Mouse (Mus musculus) spleen, adult 2 months (tissue): ENCODE results near the gene Cops2. TPM values are rescaled to one million over a fixed set of nuclear protein-coding genes. Genes with fewer than 3 reads are reported as not detected.

Source experiments
- DNase-seq, 2 experiments: peaks; one replicate each; pipeline versions ENCODE4 v3.0.0 to v3.0.0-alpha.2; 2012 to 2021; ENCODE audit warnings: low spot score in 2 of 2, low read depth in 1 of 2
- H3K27ac ChIP-seq: fragments of 200-500 bp; 2 replicates; pipeline ENCODE4 v1.5.1; 2012; ENCODE audit warnings: low read length, inconsistent platforms; ENCODE audit not compliant: insufficient read depth
- H3K27me3 ChIP-seq: fragments of 200-500 bp; 2 replicates; pipeline ENCODE4 v1.6.1; 2012; ENCODE audit warnings: mild to moderate bottlenecking, moderate library complexity, low read length, inconsistent platforms; ENCODE audit not compliant: control insufficient read depth, insufficient read depth
- H3K36me3 ChIP-seq: fragments of 200-500 bp; 2 replicates; pipeline ENCODE4 v1.6.1; 2012; ENCODE audit warnings: mild to moderate bottlenecking, low read length, inconsistent platforms; ENCODE audit not compliant: control insufficient read depth, insufficient read depth
- H3K4me1 ChIP-seq: fragments of 200-500 bp; 2 replicates; pipeline ENCODE4 v1.6.1; 2011; ENCODE audit warnings: inconsistent platforms; ENCODE audit not compliant: control insufficient read depth, insufficient read depth, insufficient read length
- H3K4me3 ChIP-seq: fragments of 200-500 bp; 2 replicates; pipeline ENCODE4 v1.5.1; 2011; ENCODE audit warnings: mild to moderate bottlenecking, inconsistent platforms; ENCODE audit not compliant: insufficient read depth, insufficient read length; ENCODE audit errors: extremely low read depth
- CTCF ChIP-seq: fragments of 200-500 bp; IDR thresholded peaks from 2 replicates; pipeline ENCODE4 v1.5.1; 2011; ENCODE audit warnings: mild to moderate bottlenecking, inconsistent platforms; ENCODE audit not compliant: insufficient read depth, insufficient read length, insufficient replicate concordance; ENCODE audit errors: extremely low read depth
- POLR2A ChIP-seq: fragments of 200-500 bp; IDR thresholded peaks from 2 replicates; pipeline ENCODE4 v1.6.1; 2011; ENCODE audit warnings: low read depth, low read length, inconsistent platforms
- WGBS: fragments of 180-500 bp; shearing (Covaris S2); methylation state at CpG from one replicate; pipeline ENCODE4 v1.1.7; 2018; 5-methylcytosine and 5-hydroxymethylcytosine counted together
- polyA plus RNA-seq: library from polyadenylated mRNA; depleted of rRNA; stranded (reverse); fragments of >200 nt; gene quantifications from 2 replicates; pipeline ENCODE4 v1.2.3, GENCODE M21; 2012

The Cops2 gene
- polyA plus RNA-seq, 1 experiment = 2.1 TPM

- Histone ChIP-seq H3K36me3 (peaks cover 5% of the 10 kb centered on the region), H3K27me3 (no peaks in the 10 kb centered on the region), H3K4me1 (no peaks in the 10 kb centered on the region), H3K4me3 (no peak overlapping the region), H3K27ac (no peak overlapping the region)
- TF ChIP-seq CTCF = no peak
- no peak for TF ChIP-seq POLR2A
- 50% methylated on average over 4 of the region's 4 CpGs for WGBS
- DNase-seq = no peak
Measured at GRCm38 (mm10) chr2:125826201-125826600, 32.7 kb downstream of the Cops2 start.

GRCm38 (mm10) chr2:125820397-125820796 is 38.5 kb downstream of the Cops2 start:
- Histone ChIP-seq H3K36me3 (no peaks in the 10 kb centered on the region), H3K4me1 (no peaks in the 10 kb centered on the region), H3K27me3 (no peaks in the 10 kb centered on the region), H3K4me3 (no peak overlapping the region), H3K27ac (no peak overlapping the region)
- DNase-seq = no peak
- 91% methylated on average over 4 of the region's 4 CpGs for WGBS
- TF ChIP-seq CTCF = no peak
- no peak for TF ChIP-seq POLR2A

GRCm38 (mm10) chr2:125813972-125814595 is 44.9 kb downstream of the Cops2 start:
- TF ChIP-seq CTCF (no peak), POLR2A (no peak)
- Histone ChIP-seq H3K36me3 (no peaks in the 10 kb centered on the region), H3K4me1 (no peaks in the 10 kb centered on the region), H3K27me3 (no peaks in the 10 kb centered on the region), H3K4me3 (no peak overlapping the region), H3K27ac (no peak overlapping the region)
- 87% methylated on average over 9 of the region's 9 CpGs for WGBS
- DNase-seq = no peak

GRCm38 (mm10) chr2:125811332-125811731 is 47.6 kb downstream of the Cops2 start:
- DNase-seq = no peak
- Histone ChIP-seq H3K27ac (no peak overlapping the region), H3K4me3 (no peak overlapping the region), H3K4me1 (no peaks in the 10 kb centered on the region), H3K36me3 (no peaks in the 10 kb centered on the region), H3K27me3 (no peaks in the 10 kb centered on the region)
- WGBS = 57% methylated on average over 2 of the region's 2 CpGs
- no peak for TF ChIP-seq CTCF
- no peak for TF ChIP-seq POLR2A

GRCm38 (mm10) chr2:125809551-125809950 is 49.4 kb downstream of the Cops2 start:
- no peak overlapping the region for H3K4me3 ChIP-seq
- 90% methylated on average over 7 of the region's 7 CpGs for WGBS
- no peaks in the 10 kb centered on the region for H3K27me3 ChIP-seq
- H3K4me1 ChIP-seq = no peaks in the 10 kb centered on the region
- H3K36me3 ChIP-seq = no peaks in the 10 kb centered on the region
- no peak for DNase-seq
- TF ChIP-seq POLR2A (no peak), CTCF (no peak)
- H3K27ac ChIP-seq = no peak overlapping the region

- H3K36me3 ChIP-seq = no peaks in the 10 kb centered on the region
- no peak for TF ChIP-seq POLR2A
- TF ChIP-seq CTCF = no peak
- H3K27ac ChIP-seq = no peak overlapping the region
- H3K4me1 ChIP-seq = no peaks in the 10 kb centered on the region
- no peak for DNase-seq
- H3K27me3 ChIP-seq = no peaks in the 10 kb centered on the region
- no peak overlapping the region for H3K4me3 ChIP-seq
- 56% methylated on average over 1 of the region's 1 CpGs for WGBS
Measured at GRCm38 (mm10) chr2:125805826-125806225, 53.1 kb downstream of the Cops2 start.

GRCm38 (mm10) chr2:125801947-125802346 is 57.0 kb downstream of the Cops2 start:
- DNase-seq = no peak
- 76% methylated on average over 4 of the region's 4 CpGs for WGBS
- Histone ChIP-seq H3K27me3 (no peaks in the 10 kb centered on the region), H3K27ac (no peak overlapping the region), H3K4me1 (no peaks in the 10 kb centered on the region), H3K36me3 (no peaks in the 10 kb centered on the region), H3K4me3 (no peak overlapping the region)
- TF ChIP-seq CTCF (no peak), POLR2A (no peak)
